Mouse (Mus musculus): Measurements from ENCODE around the gene Parvb.

GRCm38 (mm10) chr15:84191724-84192057 lies 40.2 kb upstream of the Parvb start:
- TF ChIP-seq CTCF (IDR thresholded peaks at IDR 0.05; ENCODE audit: control insufficient read depth, insufficient read depth, insufficient replicate concordance, low read depth, low read length), result no peak
- TF ChIP-seq POLR2A (IDR thresholded peaks at IDR 0.05; ENCODE audit: control insufficient read depth, low read depth, low read length), result no peak

Measured in testis, adult 2 months (tissue).